Mouse (Mus musculus): ENCODE data around the gene Pde1c.

Pde1c gene

DNA sequence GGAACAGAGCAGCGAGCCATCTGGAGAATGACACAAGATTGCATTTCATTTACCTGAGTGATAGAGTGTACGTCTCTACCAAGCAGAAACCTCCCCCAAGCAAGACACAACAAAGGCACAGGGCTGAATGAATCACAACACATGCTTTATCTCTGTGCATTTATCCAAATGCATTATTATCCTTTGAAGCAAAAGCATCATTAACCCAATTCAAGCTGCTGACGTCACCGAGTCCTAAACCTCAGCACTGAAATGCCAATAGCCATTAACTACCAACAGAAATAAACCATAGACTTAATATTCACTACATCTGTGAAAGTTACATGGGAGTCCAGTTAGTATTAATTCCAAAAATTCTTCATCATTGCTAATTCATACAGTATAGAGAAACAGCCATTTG lies 127.4 kb downstream of the Pde1c start:
- no peak for DNase-seq (ENCODE audit: low spot score)

DNA sequence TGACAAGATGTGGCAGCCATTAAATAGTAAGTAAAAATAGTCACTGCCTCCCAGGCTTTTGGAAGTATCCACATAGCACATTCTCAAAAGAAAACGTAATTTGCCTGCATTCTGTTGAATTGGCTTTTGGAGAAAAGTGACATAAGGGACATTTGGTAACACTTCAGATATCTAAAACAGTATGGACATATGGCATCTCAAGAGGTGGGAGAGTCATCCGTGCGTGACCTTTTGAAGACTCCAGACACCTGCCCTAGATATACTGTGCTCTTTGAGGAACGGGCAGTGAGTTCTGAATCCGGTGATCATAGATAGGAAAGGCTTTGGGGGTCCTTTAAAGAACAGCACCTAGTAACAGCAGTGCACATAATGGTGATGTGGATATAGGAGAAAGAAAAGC lies 143.1 kb downstream of the Pde1c start:
- no peak for DNase-seq (ENCODE audit: low spot score)

DNA sequence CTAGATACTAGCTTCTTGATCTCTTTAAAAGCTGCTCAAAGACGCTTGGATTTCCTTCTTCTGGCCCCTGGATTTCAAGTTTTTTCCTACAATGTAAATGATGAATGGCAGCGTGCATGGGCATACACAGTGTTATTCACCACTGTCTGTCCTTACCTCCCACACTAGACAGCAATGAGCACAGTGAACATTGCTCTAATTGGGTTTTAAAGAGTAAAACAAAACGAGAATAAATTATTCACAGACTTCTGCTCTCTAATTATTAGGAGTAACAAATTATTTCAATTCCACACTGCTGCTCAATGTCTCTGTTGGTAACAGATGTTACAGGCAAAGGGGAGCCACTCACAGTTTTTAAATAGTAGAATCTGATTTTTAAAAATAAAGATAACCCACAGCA lies 146.0 kb downstream of the Pde1c start:
- no peak for DNase-seq (ENCODE audit: low spot score)

DNA sequence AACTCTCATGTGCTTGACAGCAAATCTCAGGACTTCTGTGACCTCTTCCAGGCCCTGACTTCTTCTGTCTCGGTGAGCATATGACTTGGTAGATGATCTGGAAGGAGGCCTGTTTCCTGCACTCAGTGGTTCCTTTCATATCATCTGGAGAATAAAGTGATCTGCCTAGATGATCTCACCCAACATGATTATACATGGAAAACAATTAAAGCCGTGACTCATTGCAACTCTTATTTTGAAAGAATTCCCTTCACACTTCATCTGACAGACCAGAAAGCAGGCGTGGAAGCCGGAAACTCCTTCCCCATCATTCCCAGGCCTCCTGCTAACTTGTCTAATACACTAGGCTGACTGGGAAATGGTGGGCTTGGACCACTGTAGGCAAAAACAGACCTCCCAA lies 152.7 kb downstream of the Pde1c start:
- DNase-seq (ENCODE audit: low spot score), result no peak

DNA sequence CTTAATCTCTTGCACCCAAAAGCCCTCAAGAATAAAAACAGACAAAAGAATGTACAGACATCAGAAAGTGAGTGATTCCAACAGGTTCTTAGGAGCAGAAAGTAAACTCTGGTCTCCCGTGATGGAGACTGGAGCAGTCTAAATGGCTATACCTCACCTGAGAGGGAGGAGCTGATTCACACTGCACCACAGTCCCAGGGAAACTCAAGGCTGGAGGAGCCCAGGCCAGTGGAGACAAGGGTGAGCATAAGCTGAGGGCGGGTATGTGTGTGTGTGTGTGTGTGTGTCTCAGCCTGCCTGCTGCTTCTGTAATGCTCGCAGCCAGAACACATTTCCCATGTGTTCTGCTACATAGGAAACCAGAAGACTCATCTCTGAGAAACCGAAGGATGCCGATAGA lies 179.7 kb downstream of the Pde1c start:
- DNase-seq (ENCODE audit: low spot score), result no peak

DNA sequence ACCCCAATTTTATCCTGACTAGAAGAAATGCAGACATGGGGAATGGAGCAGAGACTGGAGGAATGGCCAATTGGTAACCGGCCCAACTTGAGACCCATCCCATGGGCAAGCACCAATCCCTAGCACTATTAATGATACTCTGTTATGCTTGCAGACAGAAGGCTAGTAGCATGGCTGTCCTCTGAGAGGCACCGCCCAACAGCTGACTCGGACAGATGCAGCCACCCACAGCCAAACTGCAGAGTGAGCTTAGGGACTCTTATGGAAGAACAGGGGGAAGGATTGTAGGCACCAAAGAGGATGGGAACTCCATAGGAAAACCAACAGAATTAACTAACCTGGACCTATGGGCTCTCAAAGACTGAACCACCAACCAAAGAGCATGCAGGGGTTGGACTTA lies 192.5 kb downstream of the Pde1c start:
- DNase-seq (ENCODE audit: low spot score), result no peak

DNA sequence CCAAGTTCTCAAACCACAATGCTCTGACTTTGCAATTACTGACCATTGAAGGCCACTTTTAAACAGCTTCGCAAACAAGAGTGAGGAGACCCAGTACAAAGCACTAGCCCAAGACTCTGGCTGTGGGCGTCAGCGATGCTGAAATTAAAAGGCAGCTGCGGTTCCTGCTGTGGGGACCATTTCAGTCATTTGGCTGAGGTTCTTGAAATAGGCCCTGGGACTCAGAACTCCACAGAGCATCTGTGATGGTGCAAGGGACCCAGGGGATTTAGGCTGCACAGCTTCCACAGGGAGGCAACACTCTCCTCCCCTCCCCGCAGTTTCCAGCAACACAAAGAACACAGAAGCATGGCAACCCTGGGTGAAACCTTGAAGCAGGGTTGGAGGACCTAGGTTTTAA lies 194.7 kb downstream of the Pde1c start:
- DNase-seq (ENCODE audit: low spot score), result no peak

DNA sequence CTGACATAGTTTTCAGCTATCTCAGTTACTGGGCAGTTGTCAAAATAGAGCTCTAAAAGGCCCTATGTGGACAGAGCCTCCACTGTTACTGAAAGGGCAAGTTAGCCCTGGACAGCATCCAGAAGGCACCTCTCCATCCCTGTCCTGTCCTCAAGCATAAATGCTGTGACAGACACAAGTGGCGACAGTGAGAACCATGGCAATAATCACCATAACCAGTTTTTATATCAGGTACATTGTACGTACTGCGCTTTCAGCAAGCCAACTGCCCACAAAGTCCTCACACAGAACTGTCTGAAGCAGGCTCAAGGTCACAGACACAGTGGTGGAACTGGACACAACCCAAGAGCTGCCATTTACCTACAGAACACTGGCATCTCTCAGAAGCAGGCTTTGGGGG lies 195.2 kb downstream of the Pde1c start:
- no peak for DNase-seq (ENCODE audit: low spot score)

DNA sequence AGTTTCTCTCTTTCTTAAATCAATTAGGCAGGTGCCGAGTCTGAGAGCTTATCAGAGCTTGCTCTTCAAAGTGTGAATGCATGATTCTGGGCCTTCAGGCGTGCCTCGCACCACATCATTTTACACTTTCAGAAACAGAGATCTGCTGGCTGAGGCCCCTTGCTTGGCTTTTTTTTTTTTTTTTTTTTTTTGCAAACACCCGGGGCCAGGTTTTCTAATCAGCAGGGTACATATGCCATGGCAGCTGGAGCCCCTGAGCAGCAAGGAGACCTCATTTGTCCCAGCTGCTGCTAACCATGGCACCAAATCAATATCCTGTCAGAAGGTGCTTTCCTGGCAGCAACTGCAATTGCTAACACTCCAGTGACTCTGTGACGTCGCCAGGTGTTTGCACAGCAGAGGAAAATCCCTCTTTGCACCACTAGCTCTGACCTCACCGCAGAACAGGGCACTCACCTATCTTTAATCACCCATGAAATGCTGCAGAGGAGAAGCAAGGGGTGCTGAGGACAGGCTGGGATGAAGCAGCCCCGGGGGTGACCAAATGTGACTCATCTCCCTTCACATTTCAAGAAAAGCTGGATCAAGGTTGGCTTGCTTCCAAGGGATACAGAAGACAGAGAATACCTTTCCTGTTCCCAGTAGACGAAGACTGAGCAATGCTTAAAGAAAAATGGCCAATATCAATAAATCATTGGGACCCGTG lies 195.7 kb downstream of the Pde1c start:
- DNase-seq (ENCODE audit: low spot score), result no peak

DNA sequence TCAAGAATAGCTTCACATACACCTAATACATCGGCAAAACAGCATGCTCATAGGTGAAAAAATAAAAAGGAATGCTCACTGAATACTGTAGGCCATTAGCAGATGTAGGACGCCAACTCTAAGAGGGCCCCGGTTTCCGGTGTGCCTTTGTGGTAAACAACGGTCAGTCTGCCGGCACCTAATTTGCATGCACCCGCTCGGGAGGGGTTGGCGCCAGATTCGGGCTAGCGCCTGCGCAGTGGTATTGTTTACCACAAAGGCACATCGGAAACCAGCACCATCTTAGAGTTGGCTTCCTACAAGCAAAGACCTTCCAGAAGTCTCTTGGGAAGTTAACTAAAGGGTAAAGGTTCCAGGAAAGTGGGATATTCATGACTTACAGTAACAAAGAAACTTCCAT lies 199.4 kb downstream of the Pde1c start:
- no peak for DNase-seq (ENCODE audit: low spot score)

DNA sequence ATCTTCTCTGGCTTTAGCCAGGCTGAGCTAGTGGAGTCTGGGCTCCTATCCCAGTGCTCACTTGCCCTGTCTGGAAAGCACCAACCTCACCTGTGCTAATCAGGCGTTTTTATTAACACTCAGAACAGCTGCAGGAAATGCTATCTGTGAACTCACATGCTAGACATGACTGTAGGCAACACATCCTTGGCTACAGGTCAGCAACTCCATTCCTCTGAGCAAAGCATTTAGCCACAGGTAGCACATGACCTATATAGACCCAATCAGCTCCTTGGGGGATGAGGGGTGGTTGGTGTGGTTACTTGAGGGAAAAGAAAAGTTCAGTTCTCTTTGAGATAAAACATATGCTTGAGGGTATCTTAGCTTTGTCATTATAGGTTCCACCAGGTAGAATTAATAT lies 200.8 kb downstream of the Pde1c start:
- DNase-seq (ENCODE audit: low spot score), result no peak

DNA sequence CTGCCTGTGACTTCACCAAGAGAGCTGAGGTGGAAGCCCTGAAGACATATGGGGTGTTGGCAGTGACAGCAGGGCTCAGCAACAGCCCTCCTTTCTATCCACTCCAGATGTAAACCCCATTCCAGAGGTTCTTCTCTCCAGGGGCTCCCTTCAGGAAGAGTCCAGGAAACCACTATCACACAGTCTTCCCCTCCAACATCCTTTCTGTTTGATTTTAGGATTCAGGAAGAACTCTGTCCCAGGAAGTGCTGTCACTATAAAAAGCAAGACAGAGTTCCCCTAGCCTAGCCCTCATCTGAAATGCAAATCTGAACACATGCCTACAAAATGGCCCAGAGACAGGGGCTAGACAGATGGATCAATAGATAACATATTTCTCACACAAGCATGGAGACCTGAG lies 201.6 kb downstream of the Pde1c start:
- DNase-seq (ENCODE audit: low spot score), result no peak

DNA sequence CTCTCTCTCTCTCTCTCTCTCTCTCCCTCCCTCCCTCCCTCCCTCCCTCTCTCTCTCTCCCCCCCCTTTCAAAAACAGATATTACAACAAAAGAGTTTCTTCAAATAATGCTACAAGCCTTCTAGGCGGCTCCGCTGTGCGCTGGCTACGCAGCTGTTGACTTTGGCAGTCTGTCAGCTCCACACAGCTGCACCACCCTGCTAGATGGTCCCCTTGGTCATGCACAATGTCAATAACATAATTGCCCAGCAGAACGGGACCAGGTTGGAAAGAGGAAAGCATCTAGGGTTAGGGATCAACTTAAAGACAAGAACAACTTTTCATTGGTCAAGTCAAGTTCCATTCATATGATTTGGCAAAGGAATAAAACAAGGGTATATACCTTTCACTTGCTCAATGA lies 206.3 kb downstream of the Pde1c start:
- DNase-seq (ENCODE audit: low spot score), result no peak

DNA sequence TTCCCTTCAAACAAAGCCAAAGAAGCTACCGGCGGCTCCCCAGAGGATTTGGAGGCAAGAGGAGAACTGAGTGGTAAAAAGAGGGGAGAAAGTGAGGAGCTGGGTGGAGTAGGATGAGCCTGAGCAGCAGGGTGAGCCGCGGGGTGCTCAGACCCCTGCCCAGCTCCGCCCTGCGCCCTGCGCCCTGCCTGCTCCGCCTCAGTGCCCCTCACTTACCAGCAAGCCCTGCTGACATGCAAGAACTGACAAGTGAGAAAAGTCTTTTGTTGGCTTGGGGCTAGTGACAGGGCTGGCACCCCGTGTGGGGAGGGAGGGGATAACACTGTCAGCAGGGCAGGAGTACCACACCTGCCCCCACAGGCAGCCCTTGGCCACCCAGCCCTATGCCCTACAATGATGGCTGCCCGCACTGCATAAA lies 206.8 kb downstream of the Pde1c start:
- DNase-seq (ENCODE audit: low spot score), result no peak

DNA sequence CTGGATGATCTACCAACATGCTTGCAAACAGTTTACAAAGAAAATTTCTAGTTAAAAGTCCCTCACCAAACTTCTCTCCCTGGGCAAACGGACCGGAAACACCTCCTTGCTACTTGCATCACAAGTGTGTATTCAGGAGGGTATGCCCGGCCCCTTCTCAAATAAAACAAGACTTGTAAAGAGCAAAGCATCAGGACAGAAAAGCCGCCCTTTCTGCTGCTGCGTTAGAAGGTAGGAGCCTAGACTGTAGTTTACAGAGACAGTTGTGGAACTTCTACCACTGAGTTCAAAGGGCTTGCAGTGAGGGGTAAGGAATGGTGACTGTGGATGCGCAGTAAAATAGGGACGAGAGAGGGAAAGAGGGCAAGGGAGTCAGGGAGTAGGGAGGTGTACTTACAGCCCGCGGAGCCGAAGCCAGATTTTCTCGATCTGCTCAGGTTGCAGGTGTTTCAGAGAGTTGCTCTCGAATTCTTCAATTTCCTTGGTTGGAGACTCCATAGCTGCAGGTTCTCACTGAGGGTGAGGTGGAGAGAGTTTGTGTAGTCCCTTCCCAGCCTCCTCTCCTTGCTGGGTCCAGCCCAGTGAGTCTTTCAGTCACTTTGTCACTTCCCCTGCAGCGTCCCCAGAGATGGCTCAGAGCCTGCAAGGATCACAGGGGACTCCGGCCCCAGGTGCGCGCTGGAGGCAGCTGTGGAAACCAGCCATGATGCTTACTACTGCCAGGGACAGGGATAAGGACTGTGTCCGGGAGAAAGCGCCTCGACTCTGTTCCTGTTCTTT lies 207.4 kb downstream of the Pde1c start:
- DNase-seq (ENCODE audit: low spot score), result no peak

DNA sequence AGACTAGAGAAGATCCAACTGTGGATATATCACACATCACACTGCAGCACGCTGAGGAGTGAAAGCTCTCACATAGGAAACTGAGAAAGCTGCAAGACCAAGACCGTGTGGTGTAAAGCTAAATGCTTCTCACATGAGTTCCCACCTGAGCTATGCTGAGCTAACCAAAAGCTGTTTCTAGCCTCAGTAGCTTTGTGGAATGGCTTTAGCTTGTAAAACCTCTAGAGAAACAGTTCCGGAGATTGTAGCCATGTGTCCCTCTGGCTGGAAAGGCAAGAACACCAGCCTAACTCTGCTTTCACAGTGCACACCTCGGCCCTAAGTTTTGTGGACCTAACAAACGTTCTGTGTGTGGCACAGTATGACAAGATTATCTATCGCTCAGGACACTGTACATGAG lies 208.8 kb downstream of the Pde1c start:
- no peak for DNase-seq (ENCODE audit: low spot score)

DNA sequence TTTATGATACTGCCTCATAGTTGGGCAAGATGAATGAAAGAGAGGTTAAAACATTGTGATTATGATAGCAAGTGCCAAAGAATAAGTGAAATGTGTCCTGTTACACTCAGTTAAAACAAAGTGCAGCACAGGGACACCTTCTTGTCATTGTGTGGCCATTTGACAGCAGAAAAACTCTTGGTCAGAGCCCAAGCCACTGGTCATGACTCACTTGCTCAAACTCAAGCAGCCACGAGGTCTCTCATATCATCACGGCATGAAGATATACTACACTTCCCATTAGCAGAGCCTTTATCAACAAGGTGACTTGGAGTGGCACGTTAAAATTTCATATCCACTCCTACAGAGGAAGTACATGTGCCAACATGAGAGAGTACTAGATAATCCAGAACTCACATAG lies 209.8 kb downstream of the Pde1c start:
- DNase-seq (ENCODE audit: low spot score), result no peak

DNA sequence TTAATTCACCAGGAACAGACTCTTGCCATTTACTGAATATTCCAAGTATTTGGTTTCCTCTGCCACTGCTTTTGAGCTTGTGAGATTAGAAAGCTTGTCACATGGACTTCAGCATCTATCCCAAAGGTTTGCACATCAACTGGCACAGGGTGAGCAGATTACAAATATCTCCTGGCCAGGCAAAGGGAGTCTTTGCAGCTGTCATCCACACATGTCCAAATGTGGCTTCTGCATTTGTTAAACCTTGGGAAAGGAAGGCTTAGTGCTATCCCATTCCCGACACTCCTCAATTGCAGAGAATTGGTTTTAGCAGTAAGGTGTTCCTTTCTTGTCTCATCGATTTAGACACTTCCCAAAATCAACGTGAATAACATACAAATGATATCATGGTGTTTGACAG lies 221.7 kb downstream of the Pde1c start:
- no peak for DNase-seq (ENCODE audit: low spot score)

DNA sequence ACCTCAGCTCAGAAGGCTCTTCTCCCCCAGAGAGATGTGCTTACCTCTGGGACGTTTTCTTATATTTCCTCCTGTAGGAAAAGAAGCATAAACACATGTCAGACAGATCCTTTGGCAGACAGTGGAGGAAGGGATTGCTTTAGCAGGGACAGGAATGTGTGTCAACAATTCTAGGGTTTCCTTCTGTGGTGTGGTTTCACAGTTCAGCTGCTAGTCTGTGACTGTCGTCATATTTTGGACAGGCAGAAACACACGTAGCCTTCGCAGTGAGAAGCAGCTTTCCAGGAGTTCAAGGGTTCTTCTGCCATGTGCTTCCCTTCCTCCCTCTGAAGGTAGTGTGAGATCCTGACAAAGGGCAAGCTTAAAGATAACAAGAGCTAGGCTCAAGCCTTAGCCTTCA lies 223.8 kb downstream of the Pde1c start:
- DNase-seq (ENCODE audit: low spot score), result no peak

DNA sequence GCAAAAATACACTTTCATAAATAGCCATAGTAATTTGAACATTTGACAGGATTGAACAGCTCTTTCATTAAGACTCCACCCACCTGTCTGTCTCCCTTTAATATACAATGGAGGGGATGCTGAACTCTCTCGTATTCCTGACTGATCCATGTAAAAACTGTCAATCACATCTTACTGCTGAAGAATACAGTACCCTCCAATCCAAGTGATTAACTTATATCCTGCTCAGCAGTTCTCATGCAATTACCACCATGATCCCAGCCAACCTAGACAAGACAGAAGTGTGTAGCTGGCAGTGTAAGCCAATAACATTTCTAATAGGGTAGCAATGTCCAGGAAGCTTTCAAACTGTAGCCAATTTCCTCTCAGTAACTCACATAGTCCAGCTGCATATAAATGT lies 226.9 kb downstream of the Pde1c start:
- DNase-seq (ENCODE audit: low spot score), result no peak

DNA sequence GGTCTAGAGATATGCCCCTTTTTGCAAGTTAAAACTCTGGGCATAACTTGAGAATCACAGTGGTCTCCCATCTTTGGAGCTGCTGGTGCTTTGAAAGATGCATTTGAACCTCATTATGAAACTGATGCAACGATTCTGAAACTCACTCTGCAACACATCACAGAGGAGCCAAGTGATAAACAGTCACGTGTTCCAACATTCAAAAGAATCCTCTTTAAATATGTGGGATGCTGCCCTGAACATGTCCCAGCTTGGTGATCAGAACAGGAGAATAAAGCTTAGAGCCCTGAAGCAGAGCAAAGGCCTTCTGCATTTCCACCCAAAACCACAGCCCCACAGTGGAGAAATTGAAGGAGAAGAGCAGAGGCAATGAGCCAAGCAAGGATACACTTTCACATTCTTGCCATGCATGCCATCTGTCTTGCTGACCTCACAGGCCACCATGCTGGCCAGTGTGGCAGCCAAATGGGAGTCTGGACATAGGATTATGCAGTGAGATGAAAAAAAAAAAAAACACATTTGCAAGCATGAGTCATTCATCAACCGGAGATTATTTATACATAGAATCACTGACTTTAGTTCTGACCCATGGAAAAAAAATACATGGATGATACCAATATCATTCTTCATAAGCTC lies 233.0 kb downstream of the Pde1c start:
- DNase-seq (ENCODE audit: low spot score), result no peak

DNA sequence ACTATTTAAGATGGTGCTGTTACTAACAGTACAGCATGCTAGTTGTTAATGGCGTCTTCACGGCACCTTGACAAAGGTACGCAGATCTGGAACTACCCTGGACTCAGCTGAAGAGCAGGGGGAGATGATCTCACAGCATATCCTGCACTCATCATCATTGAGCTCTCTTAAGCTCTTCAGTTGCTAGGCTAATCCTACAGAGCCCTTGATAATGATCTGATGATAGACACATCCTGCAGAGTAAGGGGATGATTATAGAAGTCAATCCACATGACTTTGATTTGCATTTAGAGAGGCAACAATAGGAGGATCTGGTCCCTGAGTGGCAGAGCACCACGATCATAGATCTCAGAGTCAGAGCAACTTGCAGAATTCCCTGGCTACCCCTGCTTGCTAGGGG lies 236.8 kb downstream of the Pde1c start:
- DNase-seq (ENCODE audit: low spot score), result no peak

DNA sequence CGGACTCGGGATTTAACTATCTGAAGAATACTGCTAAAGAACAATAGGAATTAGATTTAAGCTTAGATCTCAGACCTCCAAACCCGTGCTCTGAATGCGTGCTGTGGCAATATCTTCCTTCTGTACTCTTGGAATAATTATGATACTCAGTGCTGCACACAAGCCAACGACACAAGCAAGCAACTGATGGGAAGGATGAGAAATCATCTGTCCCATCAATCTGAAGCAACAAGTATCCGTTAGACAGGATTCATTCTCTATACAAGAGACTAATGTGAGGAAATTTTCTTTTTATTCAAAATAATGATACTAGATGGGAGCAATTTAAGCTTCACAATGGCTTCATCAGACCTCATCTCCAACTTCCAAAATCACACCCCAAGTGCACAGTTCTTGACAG lies 237.5 kb downstream of the Pde1c start:
- no peak for DNase-seq (ENCODE audit: low spot score)

DNA sequence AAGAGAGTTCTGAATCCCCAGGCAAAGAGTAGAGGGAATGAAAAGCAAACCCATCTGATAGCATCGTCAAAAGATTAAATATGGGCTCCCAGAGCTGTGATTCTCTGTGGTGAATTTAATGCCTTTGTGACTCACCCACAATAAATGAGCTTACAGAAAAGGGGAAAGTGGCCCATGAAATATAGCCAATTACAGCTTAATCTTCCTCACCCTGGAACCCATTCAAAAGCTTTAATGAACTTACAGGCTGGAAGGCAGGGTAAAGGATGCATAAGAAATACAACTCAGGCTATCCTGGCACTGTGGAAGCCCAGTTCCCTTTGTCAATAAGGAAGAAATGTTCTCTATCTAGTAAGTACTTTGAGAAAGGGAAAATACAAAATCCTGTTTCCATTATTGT lies 240.8 kb downstream of the Pde1c start:
- DNase-seq (ENCODE audit: low spot score), result no peak
